Mouse (Mus musculus) cerebellum, postnatal 10 days (tissue): ENCODE measurements around the gene Cd83.

Experiments
- DNase-seq, 2 experiments: peaks; one replicate each; pipeline ENCODE4 v3.0.0; 2021; ENCODE audit warnings: mixed read lengths in 2 of 2

The Cd83 gene

DNA sequence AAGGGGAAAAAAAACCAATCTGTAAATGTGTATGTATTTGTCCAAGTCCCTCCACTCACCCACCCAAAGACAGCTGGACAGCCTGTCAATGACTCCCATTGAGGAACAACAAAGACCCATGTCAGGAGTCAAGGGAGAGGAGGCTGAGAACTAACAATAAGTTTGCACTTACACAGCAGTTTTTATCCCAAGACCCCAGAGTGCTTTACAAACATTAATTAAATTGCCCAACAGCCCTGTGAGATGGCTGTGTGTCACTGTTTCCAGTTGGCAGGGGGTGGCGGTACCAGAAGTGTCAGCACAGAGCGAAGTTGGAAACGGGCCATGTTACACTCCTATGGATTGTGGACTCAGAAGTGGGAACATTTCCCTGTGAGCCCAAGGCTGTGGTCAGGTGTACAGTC, 22.7 kb downstream of the Cd83 start:
- DNase-seq, result peak; percentile 39 to 46

- no peak for DNase-seq
Measured at GRCm38 (mm10) chr13:43810621-43811020, 26.0 kb downstream of the Cd83 start.

DNA sequence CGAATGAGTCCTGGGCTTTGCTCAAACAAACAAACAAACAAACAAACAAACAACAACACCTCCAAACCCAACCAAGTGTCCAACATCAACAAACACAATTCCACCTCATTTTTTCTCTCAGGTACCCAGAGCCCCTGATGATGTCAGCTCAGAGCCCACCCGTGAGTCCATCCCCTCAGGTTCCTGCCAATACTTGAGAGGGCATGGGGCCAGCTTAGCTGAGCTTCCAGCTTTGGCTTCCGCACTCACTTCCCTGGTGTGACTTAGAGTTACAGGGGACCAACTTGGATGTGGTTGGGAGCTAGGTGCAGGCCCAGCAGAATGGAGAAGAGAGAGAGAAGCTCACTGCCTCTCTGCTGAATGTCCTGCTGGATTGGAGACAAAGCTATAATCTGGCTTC, 27.3 kb downstream of the Cd83 start:
- peak; percentile 72 to 77 for DNase-seq

DNA sequence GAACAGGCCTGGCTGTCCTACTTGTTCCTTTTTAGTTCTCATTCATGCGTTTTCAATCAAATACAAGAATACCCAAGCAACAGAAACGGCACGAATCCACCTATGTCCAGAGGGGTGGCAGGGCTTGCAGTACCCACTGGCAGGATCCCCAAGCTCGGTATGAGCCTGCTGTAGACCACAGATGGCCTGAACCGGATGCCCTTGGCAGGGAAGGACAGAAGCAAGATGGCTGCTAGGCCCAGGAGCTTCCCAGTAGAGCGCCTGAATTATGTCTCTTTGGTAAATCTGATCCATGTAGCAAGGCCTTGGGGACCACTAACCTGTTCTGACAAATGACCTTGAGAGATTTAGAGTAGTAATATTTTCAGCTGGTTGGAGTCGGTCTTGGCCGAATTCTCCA, 28.9 kb downstream of the Cd83 start:
- peak; percentile 84 to 86 for DNase-seq

GRCm38 (mm10) chr13:43817461-43817860, 32.9 kb downstream of the Cd83 start:
- no peak for DNase-seq

- DNase-seq, result no peak
Measured at GRCm38 (mm10) chr13:43818307-43819019, 33.9 kb downstream of the Cd83 start.

GRCm38 (mm10) chr13:43819020-43819310, 34.4 kb downstream of the Cd83 start:
- DNase-seq, result no peak

DNA sequence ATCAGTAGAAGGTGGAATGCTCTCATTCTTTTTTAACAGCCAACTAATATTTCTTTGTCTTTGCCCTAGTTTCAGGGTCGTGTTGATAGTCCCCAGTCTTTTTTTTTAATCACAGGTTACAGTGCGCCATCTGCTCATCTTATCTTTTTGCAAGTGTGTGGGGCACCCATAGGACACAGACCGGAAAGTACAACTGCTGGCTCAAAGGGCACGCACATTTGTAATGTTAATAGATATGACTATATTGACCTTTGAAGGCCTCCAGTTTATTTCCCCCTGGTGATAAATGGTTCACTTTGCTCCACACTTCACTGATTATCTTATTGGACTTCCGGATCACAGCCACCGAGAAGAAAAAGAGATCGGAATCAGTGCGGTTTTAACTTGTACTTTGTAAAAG, 35.5 kb downstream of the Cd83 start:
- DNase-seq, result no peak

DNA sequence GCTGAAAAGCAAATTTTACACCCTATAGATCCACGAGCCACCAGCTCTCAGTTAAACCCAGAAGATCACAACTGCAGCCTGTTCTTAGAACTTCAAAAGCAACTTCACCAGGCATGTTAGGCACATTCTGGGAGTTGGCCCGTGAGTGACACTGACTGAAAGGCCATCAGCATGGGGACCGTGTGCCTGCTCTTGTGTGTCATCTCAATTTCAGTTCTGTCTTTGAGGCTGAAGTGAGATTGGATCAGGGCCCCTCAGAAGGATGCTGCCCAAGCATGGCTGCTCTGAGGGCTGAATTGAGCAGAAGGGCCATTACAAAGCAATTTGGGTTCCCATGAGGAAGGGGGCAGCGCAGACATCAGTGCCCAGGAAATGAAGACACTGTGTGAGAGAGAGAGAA, 37.7 kb downstream of the Cd83 start:
- no peak for DNase-seq

- DNase-seq, result no peak
Measured at GRCm38 (mm10) chr13:43828648-43829047, 44.1 kb downstream of the Cd83 start.

DNA sequence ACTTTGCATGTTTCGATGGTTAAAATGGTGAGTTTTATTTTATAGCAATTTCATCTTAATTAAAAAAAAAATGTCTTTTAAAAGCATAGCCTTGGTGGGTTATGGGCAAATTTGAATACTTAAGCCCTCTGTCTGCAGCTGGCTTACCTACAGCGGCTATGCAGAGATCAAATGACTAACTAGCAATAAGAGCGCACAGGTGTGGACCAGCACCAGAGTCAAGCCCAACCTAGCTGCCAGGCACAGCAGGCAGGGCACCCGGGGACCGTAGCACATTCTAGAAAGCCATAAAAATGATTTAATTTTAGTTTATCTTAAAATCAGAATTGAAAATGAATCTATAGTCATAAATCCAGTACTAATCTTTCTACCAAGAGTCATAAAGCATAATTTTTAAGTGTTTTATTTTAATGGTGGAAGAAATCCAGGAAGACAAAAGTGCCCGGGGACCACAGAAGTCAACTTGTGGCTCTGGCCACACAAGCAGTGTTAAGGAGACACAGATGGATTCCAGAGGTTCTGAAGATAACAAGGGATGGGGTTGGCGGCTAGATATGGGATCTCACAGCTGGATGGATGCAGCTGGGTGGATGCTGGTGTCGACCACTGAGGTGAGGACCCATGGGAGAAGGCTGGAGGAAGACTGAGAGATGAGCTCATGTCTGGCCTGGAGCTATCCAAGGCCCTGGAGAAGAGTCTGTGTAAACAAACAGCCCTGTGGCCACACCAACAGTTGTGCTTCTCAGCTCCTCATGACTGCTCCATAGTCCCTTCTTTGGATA, 46.5 kb downstream of the Cd83 start:
- no peak for DNase-seq

- no peak for DNase-seq
Measured at GRCm38 (mm10) chr13:43832731-43833130, 48.2 kb downstream of the Cd83 start.

DNA sequence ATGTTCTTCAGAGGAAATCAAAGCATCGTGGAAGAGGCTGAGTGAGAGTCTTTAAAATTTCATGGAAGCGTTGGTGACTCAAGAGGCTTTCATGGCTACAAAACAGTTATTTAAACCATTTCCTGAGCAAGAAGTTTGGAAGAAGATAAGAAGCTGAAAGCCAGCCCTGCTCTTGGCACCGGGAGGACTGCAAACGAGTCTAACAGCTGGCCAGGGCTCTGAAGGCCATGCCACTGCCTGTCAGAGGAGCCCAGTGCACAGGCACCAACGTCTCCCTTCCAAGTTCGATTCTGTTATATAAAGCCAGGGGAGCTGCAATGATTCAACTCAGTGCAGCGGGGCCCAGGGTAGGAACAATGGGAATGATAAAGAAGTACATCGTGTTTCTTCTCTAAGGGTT, 51.8 kb downstream of the Cd83 start:
- DNase-seq, result no peak

DNA sequence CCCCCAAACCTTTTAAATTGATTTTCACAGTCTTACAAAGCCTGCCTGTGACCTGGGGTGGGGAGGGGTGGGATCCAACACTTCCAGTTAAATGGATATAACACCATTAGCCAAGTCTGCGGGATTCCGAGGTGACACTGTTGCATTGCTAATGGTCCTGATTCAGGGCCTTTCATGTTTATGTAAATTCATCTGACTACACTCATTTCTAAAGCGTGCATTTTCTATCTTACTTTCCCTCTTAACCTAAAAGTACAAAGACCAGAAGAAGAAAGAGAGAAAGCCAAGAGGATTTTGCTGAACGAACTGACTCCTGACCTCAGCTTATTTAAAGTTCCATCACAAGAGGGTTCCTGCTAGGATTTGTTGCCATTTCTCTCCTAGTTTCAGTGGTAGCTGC, 53.2 kb downstream of the Cd83 start:
- no peak for DNase-seq

DNA sequence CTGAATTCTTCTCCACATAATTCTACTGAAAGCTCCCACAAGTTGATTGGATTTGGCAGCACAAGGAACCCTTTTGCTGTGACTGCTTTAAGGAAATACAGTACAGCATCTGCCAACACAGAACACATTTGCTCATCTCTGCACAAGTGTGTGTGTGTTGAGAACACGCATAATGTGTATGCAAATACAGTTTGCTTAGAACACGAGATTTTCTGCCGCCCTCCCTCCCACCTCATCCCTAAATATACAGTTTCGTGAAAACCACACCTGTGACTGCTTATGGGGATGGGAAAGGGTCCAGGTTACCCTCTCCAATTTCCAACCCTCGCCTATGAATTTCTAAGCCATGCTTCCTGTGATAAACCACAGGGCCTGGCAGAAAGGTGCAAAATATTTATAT, 60.6 kb downstream of the Cd83 start:
- no peak for DNase-seq

- no peak for DNase-seq
Measured at GRCm38 (mm10) chr13:43847186-43847585, 62.6 kb downstream of the Cd83 start.

GRCm38 (mm10) chr13:43849816-43850215, 65.2 kb downstream of the Cd83 start:
- DNase-seq, result no peak

DNA sequence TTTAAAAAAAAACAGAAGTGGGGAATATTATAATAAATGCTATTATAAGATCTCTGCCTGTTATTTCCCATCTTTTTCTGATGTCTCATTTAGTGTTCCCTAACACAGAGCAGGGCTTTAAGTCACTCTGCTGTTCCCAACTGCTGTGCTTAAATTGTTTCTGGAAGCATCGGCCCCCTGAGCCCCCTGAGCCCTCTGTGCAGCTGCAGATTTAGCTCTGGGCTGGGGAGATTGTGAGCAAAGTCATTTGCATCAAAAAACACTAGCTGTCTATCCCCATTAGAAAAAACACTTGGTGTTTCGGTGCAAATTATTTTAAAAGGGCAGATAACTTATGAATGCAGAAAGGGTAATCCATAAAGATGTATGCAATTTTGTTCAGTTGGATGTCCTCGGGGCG, 66.5 kb downstream of the Cd83 start:
- DNase-seq, result no peak
